Mouse (Mus musculus) frontal cortex, postnatal 25 days (tissue): ENCODE results near the gene Ubl4a.
A peak's percentile ranks its signal among the peaks of the same experiment; 100 is the strongest.
"Not testable (repeated sequence)": the region's sequence is repeated elsewhere in the genome, so short reads cannot be mapped to it uniquely, and the experiment has no call there.

Experiments used
- DNase-seq, 2 experiments: peaks; one replicate each; pipeline ENCODE4 v3.0.0; 2022; ENCODE audit warnings: low spot score in 2 of 2

Gene Ubl4a

DNA sequence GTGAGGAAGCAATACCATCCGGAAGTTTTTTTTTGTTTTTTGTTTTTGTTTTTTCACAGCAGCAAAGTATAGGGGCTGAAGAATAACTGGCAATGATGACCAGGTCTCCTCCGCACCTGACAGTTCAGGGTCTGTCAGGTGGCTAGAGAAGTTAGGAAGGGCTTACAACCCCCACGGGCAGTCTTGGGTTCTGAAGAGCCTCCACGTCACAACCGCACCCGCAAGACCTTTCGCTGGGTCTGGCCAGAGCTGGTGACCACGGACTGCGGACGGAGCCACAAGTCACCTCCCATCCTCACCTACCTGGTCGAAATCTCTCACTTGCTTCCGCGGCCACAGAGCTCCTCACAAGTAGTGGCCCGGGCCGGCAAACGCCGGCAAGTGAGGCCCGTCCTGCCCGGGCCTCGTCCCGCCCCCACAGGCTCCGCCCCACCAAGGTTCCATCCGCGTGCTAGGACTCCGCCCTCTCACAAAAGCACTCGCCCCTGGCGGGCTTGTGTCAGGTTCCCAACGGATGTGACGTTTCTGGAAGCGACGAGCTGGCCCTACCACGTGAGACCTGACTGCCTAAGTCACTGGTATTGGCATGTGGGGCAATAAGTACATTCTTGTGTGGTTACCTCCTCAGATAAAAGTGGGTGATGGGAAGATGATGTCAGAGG is at the start of gene Ubl4a, which contains the start of gene Slc10a3:
Gene Ubl4a, minus strand, starts transcription at position 331 of the 662 bp plus-strand sequence.
Gene Slc10a3, minus strand, starts transcription at position 462 of the 662 bp plus-strand sequence.
- peak; percentile 38 to 79 for DNase-seq

DNA sequence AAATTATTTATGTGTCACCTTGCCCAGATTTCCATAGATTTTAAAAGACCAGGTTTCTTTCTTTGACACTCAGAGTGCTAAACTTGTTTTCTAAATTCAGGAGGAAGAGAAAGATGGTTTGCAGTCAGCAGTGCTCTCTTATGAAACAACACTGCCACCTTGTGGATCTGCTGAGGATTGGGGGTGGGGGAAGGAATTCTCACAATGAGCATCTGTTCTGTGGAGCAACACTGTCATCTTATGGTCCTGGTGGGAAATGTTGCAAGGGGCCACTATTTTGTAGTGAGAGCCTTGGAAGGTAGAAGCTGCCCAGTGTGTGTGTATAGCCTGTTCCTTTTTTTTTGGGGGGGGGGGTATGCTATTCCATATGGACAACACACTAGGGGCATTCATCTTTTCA is 40.4 kb upstream of the Ubl4a start:
- DNase-seq, result peak; percentile 13 to 56

- no peak for DNase-seq
Measured at GRCm38 (mm10) chrX:74408340-74408739, 35.3 kb upstream of the Ubl4a start.

GRCm38 (mm10) chrX:74400136-74400535 is 27.1 kb upstream of the Ubl4a start:
- DNase-seq, result no peak

- peak; percentile 42 to 61 for DNase-seq
Measured at GRCm38 (mm10) chrX:74392535-74393443, 19.8 kb upstream of the Ubl4a start, which contains the start of the genes Fam3a and Ikbkg. Gene Fam3a (minus strand): TSS chrX:74393272. Gene Ikbkg (plus strand): TSS chrX:74393290.

- DNase-seq, result no peak
Measured at GRCm38 (mm10) chrX:74388153-74388552, 15.1 kb upstream of the Ubl4a start.

- no peak for DNase-seq
Measured at GRCm38 (mm10) chrX:74384451-74384850, 11.4 kb upstream of the Ubl4a start.

DNA sequence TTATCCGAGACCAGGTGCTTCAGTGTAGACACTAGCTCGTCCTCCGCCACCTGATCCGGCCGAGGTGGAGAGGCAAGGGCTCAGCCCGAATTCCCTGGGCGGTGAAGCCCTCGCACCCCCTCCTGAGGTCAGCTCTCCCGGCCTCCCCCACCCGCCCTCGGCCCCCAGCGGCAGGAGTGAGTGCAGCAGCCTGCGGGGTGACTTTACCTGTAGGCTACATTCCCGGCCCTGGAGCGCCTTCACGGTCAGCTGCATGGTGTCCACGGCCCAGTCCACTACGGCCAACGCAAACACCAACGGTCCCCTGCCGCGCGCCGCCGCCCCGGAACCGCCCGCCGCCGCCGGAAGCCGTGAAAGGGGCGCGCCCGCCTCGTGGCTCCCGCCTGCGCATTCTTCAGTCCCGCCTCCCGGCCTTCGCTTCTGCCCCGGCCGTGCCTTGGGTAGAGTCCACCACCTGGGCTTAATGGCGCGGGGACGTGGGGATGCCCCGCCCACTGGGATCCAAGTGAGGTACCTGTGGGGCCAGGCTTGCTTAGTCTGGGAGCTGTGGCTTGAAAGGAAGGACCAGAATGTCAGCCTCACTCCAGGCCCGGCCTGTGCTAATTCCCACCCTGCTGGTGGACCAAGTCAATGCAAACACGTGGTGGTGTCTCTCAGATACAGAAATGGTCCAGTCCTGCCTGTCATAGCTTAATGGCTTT is 4.7 kb downstream of the Ubl4a start:
- DNase-seq, result peak; percentile 25 to 38

- no peak for DNase-seq
Measured at GRCm38 (mm10) chrX:74367512-74367911, 5.5 kb downstream of the Ubl4a start.

DNA sequence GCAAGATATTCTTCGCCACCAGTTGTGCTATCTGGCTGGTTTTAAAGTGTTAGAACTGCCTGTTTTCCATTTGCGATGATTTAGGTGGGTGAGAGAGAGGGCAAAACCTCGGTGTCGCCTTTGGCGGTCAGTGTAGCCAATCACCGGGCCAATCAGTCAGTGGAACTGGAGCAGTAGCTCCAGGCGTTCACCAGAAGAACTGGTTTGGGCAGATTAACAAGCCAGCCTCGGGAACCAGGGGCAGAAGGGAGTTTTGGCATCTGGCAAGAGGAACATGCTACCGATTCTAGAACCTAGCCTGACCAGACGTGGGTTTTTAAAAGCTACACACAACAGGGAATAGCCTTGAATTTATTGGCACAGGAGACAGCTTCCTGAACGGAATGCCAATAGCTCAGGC is 13.8 kb downstream of the Ubl4a start:
- no peak for DNase-seq

- not testable (repeated sequence) for DNase-seq
Measured at GRCm38 (mm10) chrX:74357069-74357468, 15.9 kb downstream of the Ubl4a start.

GRCm38 (mm10) chrX:74353467-74353770 is 19.6 kb downstream of the Ubl4a start, which contains the start of gene Lage3:
Gene Lage3 (minus strand): TSS chrX:74353618.
- DNase-seq, result peak; percentile 43 to 65

DNA sequence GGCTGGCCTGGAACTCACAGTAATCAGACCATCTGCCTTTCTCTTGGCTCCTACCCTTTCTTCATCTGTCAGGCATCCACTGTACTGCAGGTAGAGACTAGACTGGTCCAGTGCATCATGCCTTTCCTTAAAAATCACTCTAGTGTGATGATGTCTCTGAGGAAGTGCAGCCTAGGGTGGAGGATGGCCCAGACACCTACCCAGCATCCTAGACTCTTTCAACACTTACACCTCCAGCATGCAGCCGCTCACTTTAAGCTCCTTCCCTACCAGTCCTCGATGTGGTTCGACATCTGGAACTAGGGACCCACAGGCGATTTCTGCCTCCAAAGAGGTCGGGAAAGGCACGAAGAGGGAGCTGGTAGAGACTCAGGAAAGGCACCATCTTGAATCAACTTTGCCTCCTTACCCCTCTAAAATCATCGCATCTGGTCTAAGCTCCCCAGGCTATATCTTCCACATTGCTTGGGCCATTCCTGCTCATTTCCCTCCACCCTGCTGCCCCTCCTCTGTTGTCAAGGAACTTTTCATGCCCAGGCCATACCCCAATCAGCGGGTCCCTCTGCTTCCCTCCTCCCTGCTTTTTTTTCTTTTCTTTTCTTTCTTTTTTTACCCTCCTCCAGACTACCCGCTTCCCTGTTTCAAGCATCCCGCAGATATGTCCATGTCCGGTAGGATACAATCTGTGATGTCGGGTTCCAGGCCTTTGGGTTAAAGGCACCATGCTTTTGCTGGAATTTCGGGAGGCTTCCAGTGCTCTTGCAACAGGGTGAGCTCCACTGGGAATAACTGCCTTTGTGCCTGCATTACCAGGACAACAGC is 20.2 kb downstream of the Ubl4a start:
- no peak for DNase-seq

GRCm38 (mm10) chrX:74330166-74330930 is 42.7 kb downstream of the Ubl4a start:
- DNase-seq, result no peak

DNA sequence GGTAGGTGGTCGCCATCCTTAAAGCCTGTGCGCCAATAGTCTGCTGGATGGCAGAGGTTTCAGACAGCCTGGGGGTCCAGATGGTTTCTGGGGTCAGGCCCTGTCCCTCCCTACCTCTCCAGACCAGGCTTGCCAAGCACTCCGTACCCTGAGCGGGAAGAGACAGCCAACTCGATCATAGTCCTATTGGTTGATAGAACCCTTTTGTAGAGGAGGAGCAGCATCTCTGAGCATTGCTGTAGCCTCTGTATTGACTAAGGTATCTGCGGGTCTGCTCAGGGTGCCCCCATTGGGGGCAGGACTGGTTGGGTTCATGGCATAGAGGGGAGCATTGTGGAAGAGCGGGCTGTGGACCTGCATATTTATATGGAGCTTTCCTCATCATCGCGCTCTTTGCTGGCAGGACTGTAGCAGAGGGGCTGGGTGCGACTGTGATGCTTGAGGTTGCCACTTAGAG is 43.8 kb downstream of the Ubl4a start:
- DNase-seq, result no peak

DNA sequence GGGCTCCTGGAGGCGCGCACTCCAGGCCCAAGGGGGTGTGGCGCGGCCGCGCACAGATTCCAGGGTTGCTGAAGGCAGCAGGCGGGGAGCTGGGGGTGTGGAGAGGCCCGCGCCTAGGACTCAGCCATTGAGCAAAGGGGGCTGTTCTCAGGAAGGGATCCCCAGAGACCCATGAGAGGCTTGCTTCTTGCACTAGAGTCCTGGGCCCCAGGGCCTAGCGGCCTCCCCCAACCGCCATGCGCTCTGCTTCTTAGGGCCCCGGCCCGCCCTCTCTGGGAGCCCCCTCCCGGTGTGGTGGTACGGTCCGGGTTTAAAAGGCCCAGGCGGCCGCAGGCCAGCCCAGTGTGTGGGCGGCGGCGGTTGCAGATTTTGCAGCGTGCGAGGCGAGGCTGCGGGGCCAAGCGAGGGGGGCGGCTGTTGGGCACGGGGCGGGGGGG is 44.3 kb downstream of the Ubl4a start, which contains the start of gene Plxna3:
Gene Plxna3, plus strand, starts transcription at position 342 of the 437 bp plus-strand sequence.
- peak; percentile 15 to 24 for DNase-seq
